Mouse (Mus musculus) neural tube, embryonic 12.5 days (tissue): ENCODE measurements at regions not wholly inside any gene's neighbourhood (a gene's known extent, or its start where the extent isn't known, plus 50 kb on each side); places are given as distances from the start of the nearest gene placed in this dataset.

ENCODE experiments used
- ATAC-seq: fragments of 200-750 bp; cut with Nextera tagmentation; 2 replicates; pipeline ENCODE4 v1.8.0; 2017; ENCODE audit warnings: low read depth, mild to moderate bottlenecking, moderate TSS enrichment, moderate library complexity; ENCODE audit not compliant: low FRiP score
- H3K27ac ChIP-seq: fragments of 300-500 bp; sonication (generic); 2 replicates; pipeline ENCODE4 v1.5.1; 2016
- H3K27me3 ChIP-seq: fragments of 300-500 bp; sonication (generic); replicated peaks from 2 replicates; pipeline ENCODE4 v1.6.1; 2016; ENCODE audit warnings: mild to moderate bottlenecking
- H3K36me3 ChIP-seq: fragments of 300-500 bp; sonication (generic); 2 replicates; pipeline ENCODE4 v1.6.1; 2016; ENCODE audit warnings: mild to moderate bottlenecking
- H3K4me1 ChIP-seq: fragments of 300-500 bp; sonication (generic); 2 replicates; pipeline ENCODE4 v1.6.1; 2016
- H3K4me2 ChIP-seq: fragments of 300-500 bp; sonication (generic); replicated peaks from 2 replicates; pipeline ENCODE4 v1.6.1; 2016; ENCODE audit warnings: mild to moderate bottlenecking
- H3K4me3 ChIP-seq: fragments of 300-500 bp; sonication (generic); 2 replicates; pipeline ENCODE4 v1.5.1; 2016
- H3K9ac ChIP-seq: fragments of 300-500 bp; sonication (generic); 2 replicates; pipeline ENCODE4 v1.6.1; 2016; ENCODE audit warnings: mild to moderate bottlenecking
- H3K9me3 ChIP-seq: fragments of 300-500 bp; sonication (generic); 2 replicates; pipeline ENCODE4 v1.6.1; 2016; ENCODE audit warnings: mild to moderate bottlenecking
- WGBS: fragments of 180-500 bp; shearing (Covaris S2); methylation state at CpG from one replicate; pipeline ENCODE4 v1.1.7; 2016; 5-methylcytosine and 5-hydroxymethylcytosine counted together

GRCm38 (mm10) chr1:59403831-59404547 lies 78.2 kb upstream of the Fzd7 start:
- Histone ChIP-seq H3K4me3 (no peak overlapping the region), H3K9me3 (no peaks in the 10 kb centered on the region), H3K27ac (no peak overlapping the region), H3K4me1 (no peaks in the 10 kb centered on the region), H3K4me2 (no peak overlapping the region), H3K9ac (no peak overlapping the region), H3K27me3 (no peaks in the 10 kb centered on the region), H3K36me3 (no peaks in the 10 kb centered on the region)
- ATAC-seq: no peak
- 92% methylated on average over 9 of the region's 9 CpGs for WGBS

- Histone ChIP-seq H3K27ac (no peak overlapping the region), H3K4me1 (no peaks in the 10 kb centered on the region), H3K36me3 (no peaks in the 10 kb centered on the region), H3K9me3 (no peaks in the 10 kb centered on the region), H3K9ac (no peak overlapping the region), H3K27me3 (no peaks in the 10 kb centered on the region), H3K4me2 (no peak overlapping the region), H3K4me3 (no peak overlapping the region)
- ATAC-seq: no peak
- 79% methylated on average over 8 of the region's 8 CpGs for WGBS
Observed at GRCm38 (mm10) chr1:59405370-59405769, 76.9 kb upstream of the Fzd7 start.

GRCm38 (mm10) chr1:59406741-59407306 lies 75.4 kb upstream of the Fzd7 start:
- H3K4me3 ChIP-seq: no peak overlapping the region
- H3K9ac ChIP-seq: no peak overlapping the region
- H3K36me3 ChIP-seq: no peaks in the 10 kb centered on the region
- no peaks in the 10 kb centered on the region for H3K4me1 ChIP-seq
- H3K9me3 ChIP-seq: no peaks in the 10 kb centered on the region
- no peak overlapping the region for H3K4me2 ChIP-seq
- no peak for ATAC-seq
- H3K27me3 ChIP-seq: no peaks in the 10 kb centered on the region
- no peak overlapping the region for H3K27ac ChIP-seq
- 10% methylated on average over 6 of the region's 6 CpGs for WGBS

GRCm38 (mm10) chr1:59409585-59410160 lies 72.6 kb upstream of the Fzd7 start:
- no peak for ATAC-seq
- H3K27ac ChIP-seq: no peak overlapping the region
- H3K4me2 ChIP-seq: no peak overlapping the region
- H3K9me3 ChIP-seq: no peaks in the 10 kb centered on the region
- H3K27me3 ChIP-seq: no peaks in the 10 kb centered on the region
- H3K36me3 ChIP-seq: no peaks in the 10 kb centered on the region
- H3K4me3 ChIP-seq: no peak overlapping the region
- H3K9ac ChIP-seq: no peak overlapping the region
- peaks cover 4% of the 10 kb centered on the region; the same call in 1 of the 2 replicates for H3K4me1 ChIP-seq
- WGBS: 48% methylated on average over 8 of the region's 8 CpGs

- Histone ChIP-seq H3K36me3 (no peaks in the 10 kb centered on the region), H3K27ac (no peak overlapping the region), H3K27me3 (no peaks in the 10 kb centered on the region), H3K4me3 (no peak overlapping the region), H3K9me3 (no peaks in the 10 kb centered on the region), H3K4me2 (no peak overlapping the region), H3K4me1 (peaks cover 13% of the 10 kb centered on the region; the same call in 1 of the 2 replicates), H3K9ac (no peak overlapping the region)
- WGBS: 93% methylated on average over 8 of the region's 8 CpGs
- no peak for ATAC-seq
Observed at GRCm38 (mm10) chr1:59413264-59413663, 69.0 kb upstream of the Fzd7 start.

- H3K4me3 ChIP-seq: no peak overlapping the region
- no peak overlapping the region for H3K4me2 ChIP-seq
- H3K9ac ChIP-seq: no peak overlapping the region
- ATAC-seq: peak; percentile 79
- H3K36me3 ChIP-seq: no peaks in the 10 kb centered on the region
- no peaks in the 10 kb centered on the region for H3K27me3 ChIP-seq
- 23% methylated on average over 13 of the region's 13 CpGs for WGBS
- peaks cover 13% of the 10 kb centered on the region; the same call in 1 of the 2 replicates for H3K4me1 ChIP-seq
- no peaks in the 10 kb centered on the region for H3K9me3 ChIP-seq
- H3K27ac ChIP-seq: no peak overlapping the region
Observed at GRCm38 (mm10) chr1:59414401-59415210, 67.6 kb upstream of the Fzd7 start.

GRCm38 (mm10) chr1:59415733-59416312 lies 66.4 kb upstream of the Fzd7 start:
- WGBS: 81% methylated on average over 11 of the region's 11 CpGs

GRCm38 (mm10) chr1:59417317-59417716 lies 64.9 kb upstream of the Fzd7 start:
- H3K9ac ChIP-seq: no peak overlapping the region
- no peaks in the 10 kb centered on the region for H3K27me3 ChIP-seq
- H3K4me2 ChIP-seq: no peak overlapping the region
- H3K27ac ChIP-seq: no peak overlapping the region
- no peak for ATAC-seq
- H3K9me3 ChIP-seq: no peaks in the 10 kb centered on the region
- peaks cover 15% of the 10 kb centered on the region; the same call in 1 of the 2 replicates for H3K4me1 ChIP-seq
- no peaks in the 10 kb centered on the region for H3K36me3 ChIP-seq
- WGBS: 57% methylated on average over 1 of the region's 1 CpGs
- H3K4me3 ChIP-seq: no peak overlapping the region

More at GRCm38 (mm10) chr1:59415733-59416312, 66.4 kb upstream of the Fzd7 start:
- no peak overlapping the region for H3K4me3 ChIP-seq
- H3K27me3 ChIP-seq: no peaks in the 10 kb centered on the region
- no peak overlapping the region for H3K4me2 ChIP-seq
- peaks cover 13% of the 10 kb centered on the region; the same call in 1 of the 2 replicates for H3K4me1 ChIP-seq
- H3K36me3 ChIP-seq: no peaks in the 10 kb centered on the region
- no peak for ATAC-seq
- H3K9me3 ChIP-seq: no peaks in the 10 kb centered on the region
- no peak overlapping the region for H3K27ac ChIP-seq
- no peak overlapping the region for H3K9ac ChIP-seq

GRCm38 (mm10) chr1:59417962-59418361 lies 64.3 kb upstream of the Fzd7 start:
- Histone ChIP-seq H3K27ac (no peak overlapping the region), H3K4me3 (no peak overlapping the region), H3K27me3 (no peaks in the 10 kb centered on the region), H3K4me2 (no peak overlapping the region), H3K9ac (no peak overlapping the region), H3K4me1 (peaks cover 21% of the 10 kb centered on the region), H3K36me3 (no peaks in the 10 kb centered on the region), H3K9me3 (no peaks in the 10 kb centered on the region)
- WGBS: 65% methylated on average over 3 of the region's 3 CpGs
- no peak for ATAC-seq

GRCm38 (mm10) chr1:59418748-59419147 lies 63.5 kb upstream of the Fzd7 start:
- Histone ChIP-seq H3K9me3 (no peaks in the 10 kb centered on the region), H3K4me3 (no peak overlapping the region), H3K4me2 (no peak overlapping the region), H3K9ac (no peak overlapping the region), H3K27ac (no peak overlapping the region), H3K4me1 (peaks cover 29% of the 10 kb centered on the region), H3K36me3 (no peaks in the 10 kb centered on the region), H3K27me3 (no peaks in the 10 kb centered on the region)
- WGBS: 88% methylated on average over 9 of the region's 9 CpGs
- ATAC-seq: no peak

GRCm38 (mm10) chr1:59422981-59423941 lies 59.0 kb upstream of the Fzd7 start:
- Histone ChIP-seq H3K4me1 (peaks cover 16% of the 10 kb centered on the region), H3K9ac (0 out of 2 replicates have a peak overlapping the region, but pooled peaks have one; percentile 21), H3K9me3 (no peaks in the 10 kb centered on the region), H3K4me3 (no peak overlapping the region), H3K27me3 (no peaks in the 10 kb centered on the region), H3K27ac (no peak overlapping the region), H3K4me2 (peak overlapping the region; percentile 20), H3K36me3 (no peaks in the 10 kb centered on the region)
- peak; percentile 71 for ATAC-seq
- WGBS: 11% methylated on average over 19 of the region's 19 CpGs
